Mouse (Mus musculus): ENCODE results near the gene Nup153. TPM values are rescaled to one million over a fixed set of nuclear protein-coding genes. Genes with fewer than 3 reads are reported as not detected.

The Nup153 gene
- total RNA-seq, 2 experiments from 2014 or later, result 46.5 to 49.7 TPM

DNA sequence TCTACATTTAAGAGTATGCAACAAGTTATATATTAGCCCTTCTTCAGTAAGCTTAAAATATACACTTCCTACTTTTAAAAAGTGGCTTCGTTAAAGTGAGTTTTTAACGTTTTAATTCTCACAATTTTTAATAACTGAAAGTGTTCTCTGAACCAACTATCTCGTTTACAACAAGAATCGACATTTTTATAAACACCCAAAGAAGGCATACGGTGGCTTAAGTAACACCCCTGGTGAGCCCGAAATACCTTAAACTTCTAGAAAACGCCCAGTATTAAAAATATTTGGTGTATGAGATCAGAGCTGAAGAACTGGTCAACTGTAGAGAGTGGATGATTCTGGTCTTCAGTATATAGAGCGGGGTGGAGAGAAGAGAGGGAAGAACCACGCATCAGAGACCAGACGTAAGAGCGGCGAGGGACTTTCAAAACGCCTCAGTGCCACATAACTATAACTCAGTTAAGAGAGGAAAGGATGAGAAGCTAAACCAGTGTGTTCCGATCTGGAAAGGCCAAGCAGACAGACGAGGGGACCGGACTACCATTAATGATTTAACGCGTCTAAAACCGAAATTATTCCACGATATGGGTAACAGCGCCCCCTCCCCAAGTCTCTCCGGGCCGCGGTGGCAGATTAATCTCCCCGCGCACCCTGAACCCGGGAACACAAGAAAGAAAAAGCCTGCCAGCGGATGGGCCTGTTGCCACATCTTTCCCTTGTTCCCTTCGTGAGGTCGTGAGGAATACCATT lies 1.3 kb downstream of the Nup153 start:
- no peak for DNase-seq
- intact Hi-C loops (cut with DNase I), result no loop called here
- peak overlapping the region; percentile 99 for H3K27ac ChIP-seq
- no peak for TF ChIP-seq CTCF (IDR thresholded peaks at IDR 0.05)
- peak overlapping the region; percentile 92 for H3K4me3 ChIP-seq

GRCm38 (mm10) chr13:46725227-46725626 lies 2.5 kb downstream of the Nup153 start:
- TF ChIP-seq CTCF (IDR thresholded peaks at IDR 0.05), result no peak
- H3K4me3 ChIP-seq, result peak overlapping the region; percentile 92
- intact Hi-C loops (cut with DNase I), result no loop called here
- DNase-seq, result no peak
- peak overlapping the region; percentile 99 for H3K27ac ChIP-seq

DNA sequence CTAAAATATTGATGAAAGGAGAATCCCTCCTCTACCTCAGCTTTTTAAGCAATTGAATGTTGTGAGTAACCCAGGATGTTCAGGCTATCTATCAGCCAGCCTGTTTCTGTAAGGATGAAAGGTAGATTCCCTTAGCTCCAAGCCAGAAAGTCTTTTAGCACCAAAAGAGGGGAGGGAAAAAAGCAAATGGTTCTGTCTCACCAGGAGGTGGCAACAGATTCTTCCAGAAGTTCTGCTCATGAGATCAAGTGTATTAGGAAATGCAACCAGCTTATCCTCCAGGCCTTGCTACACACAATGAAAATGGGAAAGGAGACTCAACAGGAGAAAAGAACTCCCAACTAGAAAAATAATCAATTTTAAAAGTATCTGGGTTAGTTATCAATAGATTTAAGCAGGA lies 3.4 kb downstream of the Nup153 start:
- intact Hi-C loops (cut with DNase I), result loop anchor here (5.0 kb wide), 2 partner anchors 37 to 73 kb away; no protein-coding TSS in a partner anchor

GRCm38 (mm10) chr13:46721009-46721408 lies 6.7 kb downstream of the Nup153 start:
- intact Hi-C loops (cut with DNase I), result loop anchor here (5.0 kb wide), 2 partner anchors 34 to 76 kb away; no protein-coding TSS in a partner anchor
- no peak for DNase-seq
- Histone ChIP-seq H3K27ac (peak overlapping the region; percentile 9; the same call in 1 of the 2 replicates), H3K4me3 (no peak overlapping the region)
- no peak for TF ChIP-seq CTCF (IDR thresholded peaks at IDR 0.05)

More for the DNA sequence above, 3.4 kb downstream of the Nup153 start:
- peak overlapping the region; percentile 92 for H3K4me3 ChIP-seq
- TF ChIP-seq CTCF (IDR thresholded peaks at IDR 0.05), result peak; percentile 60
- no peak for DNase-seq
- H3K27ac ChIP-seq, result peak overlapping the region; percentile 99

DNA sequence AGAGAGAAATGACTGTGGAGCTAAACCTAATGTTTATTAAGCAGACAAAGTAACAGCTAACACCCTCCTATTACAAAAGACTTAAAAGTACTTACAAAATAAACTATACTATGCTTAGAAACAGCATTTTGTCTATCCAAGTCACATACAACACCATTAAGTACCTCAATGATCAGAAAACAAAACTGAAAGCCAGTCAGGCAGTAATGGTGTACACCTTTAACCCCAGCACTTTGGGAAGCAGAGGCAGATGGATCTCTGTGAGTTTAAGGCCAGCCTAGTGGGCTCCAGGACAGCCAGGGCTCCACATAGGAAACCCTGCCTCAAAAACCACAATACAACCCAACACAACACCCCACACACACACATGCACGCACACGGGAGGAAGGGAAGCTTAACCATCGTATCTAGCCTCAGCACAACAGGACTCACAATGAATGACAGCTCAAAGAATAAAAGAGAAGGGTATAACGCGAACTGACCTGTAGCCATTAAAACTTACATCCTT lies 8.8 kb downstream of the Nup153 start:
- no peak for TF ChIP-seq CTCF (IDR thresholded peaks at IDR 0.05)
- H3K4me3 ChIP-seq, result no peak overlapping the region
- H3K27ac ChIP-seq, result no peak overlapping the region
- no peak for DNase-seq
- intact Hi-C loops (cut with DNase I), result no loop called here

GRCm38 (mm10) chr13:46715976-46716639 lies 11.6 kb downstream of the Nup153 start:
- no peak for DNase-seq
- intact Hi-C loops (cut with DNase I), result no loop called here
- Histone ChIP-seq H3K27ac (peak overlapping the region; percentile 41; the same call in 1 of the 2 replicates), H3K4me3 (no peak overlapping the region)
- no peak for TF ChIP-seq CTCF (IDR thresholded peaks at IDR 0.05)

- no peak for TF ChIP-seq CTCF (IDR thresholded peaks at IDR 0.05)
- Histone ChIP-seq H3K27ac (no peak overlapping the region), H3K4me3 (no peak overlapping the region)
- intact Hi-C loops (cut with DNase I), result no loop called here
- no peak for DNase-seq
These were observed 14.3 kb downstream of the Nup153 start for GRCm38 (mm10) chr13:46713486-46713885.

GRCm38 (mm10) chr13:46703138-46703537 lies 24.6 kb downstream of the Nup153 start:
- TF ChIP-seq CTCF (IDR thresholded peaks at IDR 0.05), result peak; percentile 38
- Histone ChIP-seq H3K27ac (no peak overlapping the region), H3K4me3 (no peak overlapping the region)
- DNase-seq, result no peak
- intact Hi-C loops (cut with DNase I), result no loop called here

GRCm38 (mm10) chr13:46701486-46701885 lies 26.3 kb downstream of the Nup153 start:
- Histone ChIP-seq H3K27ac (no peak overlapping the region), H3K4me3 (no peak overlapping the region)
- no peak for DNase-seq
- intact Hi-C loops (cut with DNase I), result no loop called here
- no peak for TF ChIP-seq CTCF (IDR thresholded peaks at IDR 0.05)

- no peak for DNase-seq
- intact Hi-C loops (cut with DNase I), result no loop called here
- Histone ChIP-seq H3K27ac (no peak overlapping the region), H3K4me3 (no peak overlapping the region)
- no peak for TF ChIP-seq CTCF (IDR thresholded peaks at IDR 0.05)
These were observed 28.4 kb downstream of the Nup153 start for GRCm38 (mm10) chr13:46699372-46699771.

- no peak overlapping the region for H3K27ac ChIP-seq
- intact Hi-C loops (cut with DNase I), result no loop called here
- TF ChIP-seq CTCF (IDR thresholded peaks at IDR 0.05), result no peak
- no peak for DNase-seq
- H3K4me3 ChIP-seq, result no peak overlapping the region
These were observed 31.0 kb downstream of the Nup153 start for GRCm38 (mm10) chr13:46696788-46697187.

DNA sequence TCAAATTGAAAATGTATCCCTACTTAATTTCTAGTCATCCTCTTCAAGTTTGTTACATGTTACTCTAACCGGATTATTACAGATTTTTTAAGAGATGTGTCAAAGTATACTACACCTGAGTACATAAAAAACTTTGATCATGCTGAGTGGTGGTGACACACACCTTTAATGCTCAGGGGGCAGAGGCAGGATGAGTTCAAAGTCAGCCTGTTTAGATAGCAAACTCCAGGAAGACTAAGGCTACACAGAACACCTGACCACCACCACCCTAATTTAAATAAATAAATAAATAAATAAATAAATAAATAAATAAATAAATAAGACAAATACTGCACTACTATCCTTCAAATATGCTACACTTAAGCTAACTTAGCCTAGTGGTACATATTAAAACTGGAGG lies 31.8 kb downstream of the Nup153 start:
- intact Hi-C loops (cut with DNase I), result no loop called here
- no peak for DNase-seq
- Histone ChIP-seq H3K4me3 (no peak overlapping the region), H3K27ac (no peak overlapping the region)
- no peak for TF ChIP-seq CTCF (IDR thresholded peaks at IDR 0.05)

- no peak for DNase-seq
- no peak for TF ChIP-seq CTCF (IDR thresholded peaks at IDR 0.05)
- Histone ChIP-seq H3K4me3 (no peak overlapping the region), H3K27ac (no peak overlapping the region)
- intact Hi-C loops (cut with DNase I), result no loop called here
These were observed 32.3 kb downstream of the Nup153 start for GRCm38 (mm10) chr13:46695296-46695908.

Data from gastrocnemius, adult 2 months (tissue).